Mouse (Mus musculus) MEL (cell line): ENCODE measurements around the gene Icam1. TPM values are rescaled to one million over a fixed set of nuclear protein-coding genes. Genes with fewer than 3 reads are reported as not detected.

Source experiments
- DNase-seq: peaks from one replicate; pipeline ENCODE4 v3.0.0; 2011; ENCODE audit warnings: low read depth, low spot score
- H3K27ac ChIP-seq: 2 replicates; pipeline ENCODE4 v1.5.1; 2012; ENCODE audit warnings: low read depth, mild to moderate bottlenecking, control low read depth, low read length, moderate library complexity; ENCODE audit not compliant: control insufficient read depth
- H3K27me3 ChIP-seq, 2 experiments: fragments of 150-350 bp in 1 of 2; sonication (generic) in 1 of 2; 2 replicates each; pipeline ENCODE4 v1.6.1; 2012; ENCODE audit warnings: low read length in 2 of 2, mild to moderate bottlenecking in 2 of 2, improper control_type of control experiment in 1 of 2, moderate library complexity in 1 of 2; ENCODE audit not compliant: insufficient read depth in 2 of 2, control insufficient read depth in 1 of 2
- H3K36me3 ChIP-seq, 2 experiments: 2 replicates each; pipeline ENCODE4 v1.6.1; 2012 to 2014; ENCODE audit warnings: low read length in 2 of 2, improper control_type of control experiment in 1 of 2, inconsistent platforms in 1 of 2, mild to moderate bottlenecking in 1 of 2; ENCODE audit not compliant: insufficient read depth in 2 of 2, control insufficient read depth in 1 of 2
- H3K4me1 ChIP-seq, 2 experiments: fragments of 150-350 bp in 1 of 2; sonication (generic) in 1 of 2; 2 replicates each; pipeline ENCODE4 v1.6.1; 2012; ENCODE audit warnings: low read length in 2 of 2, improper control_type of control experiment in 1 of 2, mild to moderate bottlenecking in 1 of 2; ENCODE audit not compliant: insufficient read depth in 2 of 2, control insufficient read depth in 1 of 2
- H3K4me3 ChIP-seq, 2 experiments: fragments of 150-350 bp in 1 of 2; sonication (generic) in 1 of 2; 2 replicates each; pipeline ENCODE4 v1.5.1; 2012; ENCODE audit warnings: low read depth in 2 of 2, low read length in 2 of 2, mild to moderate bottlenecking in 2 of 2, moderate library complexity in 2 of 2, control low read depth in 1 of 2, improper control_type of control experiment in 1 of 2; ENCODE audit not compliant: control insufficient read depth in 1 of 2, insufficient read depth in 1 of 2
- H3K79me2 ChIP-seq: 2 replicates; pipeline ENCODE4 v1.6.1; 2012; ENCODE audit warnings: mild to moderate bottlenecking, low read length, moderate library complexity; ENCODE audit not compliant: control insufficient read depth, poor library complexity, insufficient read depth
- H3K9ac ChIP-seq: 2 replicates; pipeline ENCODE4 v1.6.1; 2012; ENCODE audit warnings: low read depth, mild to moderate bottlenecking, control low read depth, low read length, moderate library complexity; ENCODE audit not compliant: control insufficient read depth, poor library complexity, severe bottlenecking
- H3K9me3 ChIP-seq: fragments of 150-350 bp; sonication (generic); replicated peaks from 2 replicates; pipeline ENCODE4 v1.6.1; 2012; ENCODE audit warnings: mild to moderate bottlenecking, low read length, improper control_type of control experiment, moderate library complexity; ENCODE audit not compliant: insufficient read depth
- BHLHE40 ChIP-seq: IDR thresholded peaks from 2 replicates; pipeline ENCODE4 v1.6.1; 2012; ENCODE audit warnings: low read depth, mild to moderate bottlenecking, inconsistent platforms, low read length, improper control_type of control experiment, borderline replicate concordance
- CTCF ChIP-seq, 3 experiments: IDR thresholded peaks in 2 of 3; conservative IDR thresholded peaks in 1 of 3; 2 replicates each; pipeline ENCODE4 v1.5.1; 2011 to 2012; ENCODE audit warnings: low read length in 3 of 3, low read depth in 2 of 3, mild to moderate bottlenecking in 2 of 3, improper control_type of control experiment in 1 of 3, inconsistent platforms in 1 of 3, mixed read lengths in 1 of 3, moderate library complexity in 1 of 3; ENCODE audit not compliant: control insufficient read depth in 1 of 3, insufficient read depth in 1 of 3, poor library complexity in 1 of 3, severe bottlenecking in 1 of 3
- ELF1 ChIP-seq: IDR thresholded peaks from 2 replicates; pipeline ENCODE4 v1.6.1; 2014; ENCODE audit warnings: low read depth, mild to moderate bottlenecking, inconsistent platforms, low read length, improper control_type of control experiment, moderate library complexity
- EP300 ChIP-seq, 2 experiments: IDR thresholded peaks; 2 replicates each; pipeline ENCODE4 v1.6.1; 2011; ENCODE audit warnings: improper control_type of control experiment in 2 of 2, low read length in 2 of 2, low read depth in 1 of 2, mild to moderate bottlenecking in 1 of 2
- ETS1 ChIP-seq: IDR thresholded peaks from 2 replicates; pipeline ENCODE4 v1.6.1; 2012; ENCODE audit warnings: low read depth, mild to moderate bottlenecking, inconsistent platforms, low read length, improper control_type of control experiment, moderate library complexity
- GATA1 ChIP-seq: IDR thresholded peaks from 2 replicates; pipeline ENCODE4 v1.6.1; 2011; ENCODE audit warnings: low read depth, low read length, improper control_type of control experiment
- KAT2A ChIP-seq: conservative IDR thresholded peaks from 2 replicates; pipeline ENCODE4 v1.6.1; 2012; ENCODE audit warnings: low read depth, low read length, improper control_type of control experiment, inconsistent platforms
- MAZ ChIP-seq: IDR thresholded peaks from 2 replicates; pipeline ENCODE4 v1.6.1; 2012; ENCODE audit warnings: low read depth, mild to moderate bottlenecking, inconsistent platforms, low read length, improper control_type of control experiment
- MEF2A ChIP-seq: IDR thresholded peaks from 2 replicates; pipeline ENCODE4 v1.6.1; 2014; ENCODE audit warnings: low read depth, mild to moderate bottlenecking, inconsistent platforms, low read length, improper control_type of control experiment; ENCODE audit not compliant: poor library complexity, insufficient replicate concordance, severe bottlenecking; ENCODE audit errors: extremely low read depth
- MXI1 ChIP-seq: IDR thresholded peaks from 2 replicates; pipeline ENCODE4 v1.6.1; 2011; ENCODE audit warnings: mild to moderate bottlenecking, low read depth, low read length, improper control_type of control experiment
- MYB ChIP-seq: IDR thresholded peaks from 2 replicates; pipeline ENCODE4 v1.6.1; 2011; ENCODE audit warnings: mild to moderate bottlenecking, low read depth, low read length, improper control_type of control experiment
- MYC ChIP-seq: IDR thresholded peaks from 2 replicates; pipeline ENCODE4 v1.6.1; 2011; ENCODE audit warnings: low read depth, mild to moderate bottlenecking, low read length, improper control_type of control experiment, moderate library complexity
- POLR2AphosphoS2 ChIP-seq: IDR thresholded peaks from 2 replicates; pipeline ENCODE4 v1.6.1; 2011; ENCODE audit warnings: low read length, improper control_type of control experiment
- POLR2AphosphoS5 ChIP-seq: IDR thresholded peaks from 2 replicates; pipeline ENCODE4 v1.6.1; 2012; ENCODE audit warnings: low read depth, borderline replicate concordance, mild to moderate bottlenecking, inconsistent platforms, low read length, moderate library complexity, mixed read lengths
- RCOR1 ChIP-seq: IDR thresholded peaks from 2 replicates; pipeline ENCODE4 v1.6.1; 2012; ENCODE audit warnings: low read depth, mild to moderate bottlenecking, inconsistent platforms, low read length, improper control_type of control experiment
- SIN3A ChIP-seq: IDR thresholded peaks from 2 replicates; pipeline ENCODE4 v1.6.1; 2012; ENCODE audit warnings: low read length, improper control_type of control experiment, inconsistent platforms
- SMC3 ChIP-seq: IDR thresholded peaks from 2 replicates; pipeline ENCODE4 v1.6.1; 2011; ENCODE audit warnings: low read depth, low read length, improper control_type of control experiment
- TAL1 ChIP-seq: IDR thresholded peaks from 2 replicates; pipeline ENCODE4 v1.6.1; 2012; ENCODE audit warnings: mild to moderate bottlenecking, inconsistent platforms, low read length, moderate library complexity, mixed read lengths
- TBP ChIP-seq: IDR thresholded peaks from 2 replicates; pipeline ENCODE4 v1.8.0; 2011; ENCODE audit warnings: low read depth, low read length, improper control_type of control experiment
- TCF12 ChIP-seq: IDR thresholded peaks from 2 replicates; pipeline ENCODE4 v1.6.1; 2014; ENCODE audit warnings: low read depth, mild to moderate bottlenecking, inconsistent platforms, low read length, improper control_type of control experiment, moderate library complexity
- UBTF ChIP-seq: IDR thresholded peaks from 2 replicates; pipeline ENCODE4 v1.6.1; 2012; ENCODE audit warnings: low read depth, mild to moderate bottlenecking, inconsistent platforms, low read length, improper control_type of control experiment, moderate library complexity, borderline replicate concordance; ENCODE audit not compliant: insufficient read depth
- USF2 ChIP-seq, 2 experiments: IDR thresholded peaks; 2 replicates each; pipeline ENCODE4 v1.6.1; 2011 to 2012; ENCODE audit warnings: improper control_type of control experiment in 2 of 2, low read length in 2 of 2, borderline replicate concordance in 1 of 2, inconsistent platforms in 1 of 2, low read depth in 1 of 2, mild to moderate bottlenecking in 1 of 2; ENCODE audit not compliant: insufficient read depth in 1 of 2
- ZC3H11A ChIP-seq: IDR thresholded peaks from 2 replicates; pipeline ENCODE4 v1.6.1; 2012; ENCODE audit warnings: low read depth, mild to moderate bottlenecking, inconsistent platforms, low read length, improper control_type of control experiment
- ZKSCAN1 ChIP-seq: IDR thresholded peaks from 2 replicates; pipeline ENCODE4 v1.6.1; 2012; ENCODE audit warnings: low read depth, mild to moderate bottlenecking, inconsistent platforms, low read length, improper control_type of control experiment, moderate library complexity
- ZNF384 ChIP-seq: IDR thresholded peaks from 2 replicates; pipeline ENCODE4 v1.6.1; 2012; ENCODE audit warnings: low read depth, mild to moderate bottlenecking, inconsistent platforms, low read length, improper control_type of control experiment
- polyA plus RNA-seq, 2 experiments: library from polyadenylated mRNA; stranded (reverse) in 1 of 2; unstranded in 1 of 2; fragments of >175 nt in 1 of 2; fragments of >200 nt in 1 of 2; gene quantifications; 2 replicates each; pipeline versions ENCODE4 v1.2.1 to v1.2.4; 2012; ENCODE audit warnings: low replicate concordance in 2 of 2, low read depth in 1 of 2; ENCODE audit not compliant: insufficient read length in 2 of 2, insufficient read depth in 1 of 2, missing spikeins in 1 of 2
- total RNA-seq: library from RNA; depleted of rRNA; stranded (reverse); fragments of 300-350 nt; gene quantifications from 2 replicates; pipeline ENCODE4 v1.2.3, GENCODE M21; 2012

Icam1 gene
- total and polyA plus RNA-seq, 3 experiments = 26.0 to 31.0 TPM; not detected in 1

DNA sequence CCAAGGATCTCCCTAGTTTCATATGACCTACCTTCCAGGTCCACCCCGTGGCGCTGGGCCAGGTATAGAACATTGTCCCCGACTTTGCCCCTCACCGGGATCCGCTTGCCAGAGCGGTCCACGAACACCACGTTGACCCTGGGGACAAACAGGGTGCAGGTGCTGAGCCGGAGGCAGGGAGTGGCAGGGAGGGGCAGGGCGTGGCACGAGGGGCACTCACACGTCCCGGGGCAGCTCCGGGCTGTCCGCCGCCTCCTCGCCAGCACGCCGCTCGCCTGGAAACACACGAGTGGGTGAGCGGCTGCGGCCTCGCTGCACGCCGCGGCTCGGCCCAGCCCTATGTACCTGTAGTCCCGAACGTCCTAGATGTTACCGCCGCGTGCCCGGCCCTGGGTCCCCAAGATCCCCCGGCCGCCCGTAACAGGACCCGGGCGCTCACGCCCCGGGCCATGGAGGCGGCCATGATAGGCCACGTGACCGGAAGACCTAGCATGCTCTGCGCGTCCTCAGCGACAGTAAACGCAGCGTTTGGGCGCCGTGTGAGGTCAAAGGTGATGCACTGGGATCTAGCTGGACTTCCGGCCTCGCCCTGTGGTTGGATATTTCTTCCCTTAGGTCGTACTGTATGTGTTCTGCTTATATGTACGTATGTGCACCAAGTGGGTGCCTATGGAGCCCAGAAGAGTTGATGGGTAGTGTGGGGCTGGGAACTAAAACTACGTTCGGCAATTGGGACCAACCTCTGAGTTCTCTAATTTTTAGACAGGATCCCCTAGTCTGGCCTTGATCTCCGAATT lies 57.5 kb downstream of the Icam1 start, which contains the start of the genes Gm49373 and Fdx1l (continued):
- TF ChIP-seq KAT2A (peak; percentile 97), MYC (peak; percentile 100), SMC3 (no peak; the same call in none of the 2 replicates), USF2 (IDR thresholded peaks at IDR 0.05; ENCODE audit: borderline replicate concordance in 1 of 2, insufficient read depth in 1 of 2, low read depth in 1 of 2, low read length in 2 of 2) (peak; percentile 92 to 98), MAZ (peak; percentile 94), TAL1 (no peak), ELF1 (peak; percentile 100), ETS1 (peak; percentile 88), UBTF (peak; percentile 97; the same call in 1 of the 2 replicates), POLR2AphosphoS5 (peak; percentile 97), SIN3A (peak; percentile 100), ZC3H11A (0 out of 2 replicates have a peak, but pooled peaks have one; percentile 6), MXI1 (peak; percentile 100), TCF12 (peak; percentile 89), CTCF (IDR thresholded peaks at IDR 0.05 in 2 of 3, conservative IDR thresholded peaks at IDR 0.05 in 1 of 3; ENCODE audit: control insufficient read depth in 1 of 3, insufficient read depth in 1 of 3, low read depth in 2 of 3, low read length in 3 of 3, poor library complexity in 1 of 3, severe bottlenecking in 1 of 3) (no peak), EP300 (IDR thresholded peaks at IDR 0.05; ENCODE audit: low read depth in 1 of 2, low read length in 2 of 2) (peak in 1 of 2 experiments; percentile 77; a peak in 2 of 4 replicates)

GRCm38 (mm10) chr9:21074173-21074572 lies 58.4 kb downstream of the Icam1 start:
- H3K27ac ChIP-seq = no peak overlapping the region

More at GRCm38 (mm10) chr9:21074173-21074572, 58.4 kb downstream of the Icam1 start:
- peaks cover 19 to 32% of the 10 kb centered on the region in 2 experiments for H3K36me3 ChIP-seq
- DNase-seq = no peak
- TF ChIP-seq RCOR1 = no peak
- TF ChIP-seq ZKSCAN1 = no peak
- no peak for TF ChIP-seq CTCF (IDR thresholded peaks at IDR 0.05 in 2 of 3, conservative IDR thresholded peaks at IDR 0.05 in 1 of 3; ENCODE audit: control insufficient read depth in 1 of 3, insufficient read depth in 1 of 3, low read depth in 2 of 3, low read length in 3 of 3, poor library complexity in 1 of 3, severe bottlenecking in 1 of 3)
- TF ChIP-seq ETS1 = no peak
- no peak for TF ChIP-seq EP300 (IDR thresholded peaks at IDR 0.05; ENCODE audit: low read depth in 1 of 2, low read length in 2 of 2)
- no peak for TF ChIP-seq SIN3A
- TF ChIP-seq ZNF384 = no peak
- TF ChIP-seq MYB = no peak
- TF ChIP-seq ZC3H11A = no peak
- no peak for TF ChIP-seq MYC
- no peak for TF ChIP-seq MEF2A
- TF ChIP-seq BHLHE40 = no peak
- TF ChIP-seq TBP = no peak
- no peak for TF ChIP-seq POLR2AphosphoS2
- TF ChIP-seq SMC3 = no peak
- no peak for TF ChIP-seq GATA1
- TF ChIP-seq ELF1 = no peak
- TF ChIP-seq, all 39 proteins: peak for 0
- Histone ChIP-seq H3K79me2 (peaks cover 35% of the 10 kb centered on the region), H3K27me3 (no peaks in the 10 kb centered on the region), H3K9me3 (no peaks in the 10 kb centered on the region), H3K9ac (peak overlapping the region; percentile 68), H3K4me3 (peak overlapping the region in 1 of 2 experiments; percentile 62; a peak in 2 of 4 replicates), H3K4me1 (peaks cover 9 to 17% of the 10 kb centered on the region in 2 experiments; a peak in 3 of 4 replicates)
